26 mouse cellular contexts compared by ENCODE assay signal in the genomic region with DNA sequence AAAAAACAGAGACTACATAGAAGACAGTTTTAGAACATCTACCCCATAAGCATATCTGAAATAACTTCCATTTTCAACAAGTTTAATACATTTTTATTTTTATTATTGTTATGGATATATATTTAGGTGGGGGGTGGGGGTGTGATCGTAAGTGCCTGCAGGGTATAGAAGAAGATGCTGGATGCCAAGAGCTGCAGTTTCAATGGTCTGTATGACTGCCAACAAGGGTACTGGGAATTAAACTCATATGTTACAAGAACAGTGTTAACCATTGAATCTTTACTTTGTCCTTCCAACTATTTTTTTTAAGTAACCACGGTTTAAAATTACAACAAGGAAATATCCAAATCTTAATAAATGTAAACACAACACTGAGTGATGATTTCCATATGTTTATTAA.
"Had no signal": no experiment of that assay in that cellular context is flagged by ENCODE, and none has a peak within 500 bp of the region (broad histone marks: within the 10 kb centered on the region; RNA-seq: fewer than 3 reads in every experiment).

No protein-coding gene starts in this region.

- H3K27ac ChIP-seq: heart, adult 2 months; heart, embryonic 13.5 days; heart, embryonic 15.5 days; hindbrain, embryonic 13.5 days; hindbrain, embryonic 15.5 days; hindbrain, postnatal 0 days; kidney, embryonic 15.5 days; kidney, postnatal 0 days; limb, embryonic 13.5 days; limb, embryonic 15.5 days; liver, embryonic 12.5 days had no signal

- H3K4me1 ChIP-seq: heart, embryonic 13.5 days; heart, embryonic 15.5 days; hindbrain, embryonic 13.5 days; hindbrain, embryonic 15.5 days; kidney, embryonic 15.5 days; limb, embryonic 13.5 days; limb, embryonic 15.5 days; liver, embryonic 12.5 days had no signal

- H3K9me3 ChIP-seq: heart, embryonic 13.5 days; heart, embryonic 15.5 days; hindbrain, embryonic 13.5 days; hindbrain, embryonic 15.5 days; kidney, embryonic 15.5 days; limb, embryonic 13.5 days; limb, embryonic 15.5 days; liver, embryonic 12.5 days had no signal

- ATAC-seq: hindbrain, postnatal 0 days; intestine, embryonic 16.5 days; liver, embryonic 12.5 days had no signal

- H3K4me2 ChIP-seq: heart, embryonic 11.5 days; heart, embryonic 13.5 days; heart, embryonic 15.5 days; hindbrain, embryonic 13.5 days; hindbrain, embryonic 15.5 days; kidney, embryonic 15.5 days; limb, embryonic 13.5 days; limb, embryonic 15.5 days; liver, embryonic 12.5 days had no signal

- H3K9ac ChIP-seq: heart, embryonic 13.5 days; heart, embryonic 15.5 days; hindbrain, embryonic 13.5 days; hindbrain, embryonic 15.5 days; kidney, embryonic 15.5 days; limb, embryonic 13.5 days; limb, embryonic 15.5 days; liver, embryonic 12.5 days had no signal

- H3K36me3 ChIP-seq: heart, embryonic 13.5 days; heart, embryonic 15.5 days; hindbrain, embryonic 13.5 days; hindbrain, embryonic 15.5 days; kidney, embryonic 15.5 days; limb, embryonic 13.5 days; limb, embryonic 15.5 days; liver, embryonic 12.5 days had no signal

- H3K4me3 ChIP-seq: heart, adult 2 months; heart, embryonic 13.5 days; heart, embryonic 15.5 days; hindbrain, embryonic 13.5 days; hindbrain, embryonic 15.5 days; kidney, embryonic 15.5 days; limb, embryonic 13.5 days; limb, embryonic 15.5 days; liver, embryonic 12.5 days had no signal

- H3K27me3 ChIP-seq: heart, embryonic 13.5 days; heart, embryonic 15.5 days; hindbrain, embryonic 13.5 days; hindbrain, embryonic 15.5 days; kidney, embryonic 15.5 days; limb, embryonic 13.5 days; limb, embryonic 15.5 days; liver, embryonic 12.5 days had no signal

- DNase-seq: gastrocnemius, postnatal 14 days; gastrocnemius, postnatal 36 days; heart, adult 11 months; heart, adult 2 months; heart, postnatal 14 days; heart, postnatal 36 days; kidney, adult 11 months; kidney, adult 2 months; kidney, adult 9 months; kidney, postnatal 14 days; kidney, postnatal 36 days; layer of hippocampus, adult 9-11 months; layer of hippocampus, postnatal 36 days; left cerebral cortex, postnatal 4 days had no signal
